Mouse (Mus musculus): ENCODE data around the gene Rpl34. TPM values are rescaled to one million over a fixed set of nuclear protein-coding genes. Genes with fewer than 3 reads are reported as not detected.

Rpl34 gene
- 923 and 949 TPM in 2 replicates for polyA plus RNA-seq (2016; fragmentation: Nextera tagmentation; extraction: Ambion mirVana)

DNA sequence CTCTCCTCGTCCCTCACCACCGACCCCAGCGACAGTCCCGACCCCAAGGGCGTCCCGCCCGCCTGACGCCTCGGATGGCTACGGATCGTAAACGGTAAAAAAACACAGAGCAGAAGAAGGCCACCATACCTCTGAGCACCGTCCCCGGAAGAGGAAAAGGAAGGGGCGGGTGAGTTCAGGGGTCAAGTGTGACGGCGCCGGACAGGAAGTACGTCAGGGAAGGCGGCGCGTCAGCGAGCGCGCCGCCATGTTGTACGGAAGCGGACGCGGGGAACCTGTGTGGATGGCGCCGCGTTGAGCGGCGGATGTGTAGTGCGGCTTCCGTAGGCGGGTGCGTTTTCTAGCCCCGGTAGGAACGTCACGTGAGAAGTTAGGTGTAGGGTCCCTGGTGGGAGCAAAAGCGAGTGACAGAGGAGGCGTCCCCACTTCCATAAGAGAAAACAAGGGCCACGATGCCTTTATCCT is at the start of gene Rpl34:
Gene Rpl34, minus strand, starts transcription at position 210 of the 465 bp plus-strand sequence.
- H3K4me3 ChIP-seq, result peak within 1 kb of the TSS; percentile 99
- no peaks in the 10 kb centered on the region for H3K27me3 ChIP-seq (ENCODE audit: poor library complexity, severe bottlenecking)
- WGBS, result under 1% methylated on average over 45 of the region's 45 CpGs
- DNase-seq (ENCODE audit: extremely low spot score, low spot score), result peak; percentile 95
- H3K4me1 ChIP-seq, result peaks cover 32% of the 10 kb centered on the region
- peaks cover 41% of the 10 kb centered on the region for H3K36me3 ChIP-seq (replicated peaks)
- no peaks in the 10 kb centered on the region for H3K9me3 ChIP-seq
- peak within 1 kb of the TSS; percentile 96 for H3K27ac ChIP-seq

GRCm38 (mm10) chr3:130768172-130768571 is 38.0 kb upstream of the Rpl34 start:
- Histone ChIP-seq H3K36me3 (replicated peaks) (no peaks in the 10 kb centered on the region), H3K4me1 (peaks cover 11% of the 10 kb centered on the region; the same call in 1 of the 2 replicates), H3K27ac (no peak overlapping the region), H3K27me3 (ENCODE audit: poor library complexity, severe bottlenecking) (no peaks in the 10 kb centered on the region), H3K4me3 (no peak overlapping the region), H3K9me3 (no peaks in the 10 kb centered on the region)
- no peak for DNase-seq (ENCODE audit: extremely low spot score, low spot score)
- 79% methylated on average over 3 of the region's 3 CpGs for WGBS

- Histone ChIP-seq H3K27ac (no peak overlapping the region), H3K36me3 (replicated peaks) (no peaks in the 10 kb centered on the region), H3K4me1 (peaks cover 9% of the 10 kb centered on the region), H3K4me3 (no peak overlapping the region), H3K27me3 (ENCODE audit: poor library complexity, severe bottlenecking) (no peaks in the 10 kb centered on the region; the same call in 1 of the 2 replicates), H3K9me3 (no peaks in the 10 kb centered on the region)
- 85% methylated on average over 5 of the region's 5 CpGs for WGBS
- DNase-seq (ENCODE audit: extremely low spot score, low spot score), result no peak
These were observed 33.9 kb upstream of the Rpl34 start for GRCm38 (mm10) chr3:130764091-130764490.

- peaks cover 29% of the 10 kb centered on the region for H3K4me1 ChIP-seq
- DNase-seq (ENCODE audit: extremely low spot score, low spot score), result no peak
- no peak overlapping the region for H3K27ac ChIP-seq
- WGBS, result 67% methylated on average over 24 of the region's 24 CpGs
- no peak overlapping the region for H3K4me3 ChIP-seq
- no peaks in the 10 kb centered on the region for H3K36me3 ChIP-seq (replicated peaks)
- no peaks in the 10 kb centered on the region; the same call in 1 of the 2 replicates for H3K27me3 ChIP-seq (ENCODE audit: poor library complexity, severe bottlenecking)
- no peaks in the 10 kb centered on the region for H3K9me3 ChIP-seq
These were observed 30.7 kb upstream of the Rpl34 start for GRCm38 (mm10) chr3:130760711-130761435.

DNA sequence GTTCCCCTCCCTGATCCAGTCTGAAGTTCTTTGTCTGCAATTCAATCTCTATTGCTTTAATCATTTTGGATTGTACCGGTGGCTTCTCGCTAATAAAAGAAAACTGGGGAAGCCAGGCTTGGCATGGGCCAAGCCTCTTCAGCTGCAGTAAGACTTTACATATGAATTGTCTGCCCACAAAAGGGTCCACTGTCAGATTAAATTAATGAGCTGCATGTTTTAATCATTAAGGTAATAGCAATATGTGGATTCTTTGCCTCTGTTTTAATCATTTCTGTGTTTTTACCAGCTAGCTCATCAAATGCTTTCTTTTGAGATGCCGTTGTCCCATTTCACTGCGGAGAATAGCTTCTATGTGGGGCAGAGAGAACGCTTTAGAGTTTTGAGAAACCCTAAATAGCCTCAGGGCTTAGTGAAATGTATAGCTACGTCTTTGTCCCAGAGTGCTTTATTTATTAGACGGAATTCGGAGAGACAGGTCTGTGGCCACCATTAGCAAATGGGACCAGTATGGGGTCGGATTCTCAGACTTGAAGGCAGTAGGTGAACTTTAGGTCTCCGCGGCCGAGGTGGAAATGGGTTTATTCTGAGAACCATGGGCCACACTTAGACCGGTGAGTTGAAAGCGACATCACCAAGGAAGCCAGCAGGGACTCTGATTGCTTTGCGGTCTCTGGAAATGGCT is 28.1 kb upstream of the Rpl34 start:
- Histone ChIP-seq H3K4me3 (peak overlapping the region; percentile 12; the same call in 1 of the 2 replicates), H3K4me1 (peaks cover 29% of the 10 kb centered on the region), H3K9me3 (peaks cover 3% of the 10 kb centered on the region), H3K27me3 (ENCODE audit: poor library complexity, severe bottlenecking) (no peaks in the 10 kb centered on the region; the same call in 1 of the 2 replicates), H3K36me3 (replicated peaks) (no peaks in the 10 kb centered on the region), H3K27ac (peak overlapping the region; percentile 82)
- no peak for DNase-seq (ENCODE audit: extremely low spot score, low spot score)
- WGBS, result 46% methylated on average over 15 of the region's 15 CpGs

GRCm38 (mm10) chr3:130757117-130757852 is 27.1 kb upstream of the Rpl34 start:
- Histone ChIP-seq H3K27ac (peak overlapping the region; percentile 82), H3K9me3 (peaks cover 3% of the 10 kb centered on the region), H3K27me3 (ENCODE audit: poor library complexity, severe bottlenecking) (no peaks in the 10 kb centered on the region; the same call in 1 of the 2 replicates), H3K4me1 (peaks cover 29% of the 10 kb centered on the region), H3K4me3 (no peak overlapping the region; the same call in 1 of the 2 replicates), H3K36me3 (replicated peaks) (no peaks in the 10 kb centered on the region)
- no peak for DNase-seq (ENCODE audit: extremely low spot score, low spot score)
- WGBS, result 88% methylated on average over 8 of the region's 8 CpGs

- 91% methylated on average over 3 of the region's 3 CpGs for WGBS
- Histone ChIP-seq H3K9me3 (peaks cover 9% of the 10 kb centered on the region), H3K4me1 (peaks cover 28% of the 10 kb centered on the region), H3K4me3 (no peak overlapping the region), H3K27me3 (ENCODE audit: poor library complexity, severe bottlenecking) (no peaks in the 10 kb centered on the region), H3K36me3 (replicated peaks) (no peaks in the 10 kb centered on the region), H3K27ac (no peak overlapping the region)
- DNase-seq (ENCODE audit: extremely low spot score, low spot score), result no peak
These were observed 19.0 kb upstream of the Rpl34 start for GRCm38 (mm10) chr3:130749206-130749605.

DNA sequence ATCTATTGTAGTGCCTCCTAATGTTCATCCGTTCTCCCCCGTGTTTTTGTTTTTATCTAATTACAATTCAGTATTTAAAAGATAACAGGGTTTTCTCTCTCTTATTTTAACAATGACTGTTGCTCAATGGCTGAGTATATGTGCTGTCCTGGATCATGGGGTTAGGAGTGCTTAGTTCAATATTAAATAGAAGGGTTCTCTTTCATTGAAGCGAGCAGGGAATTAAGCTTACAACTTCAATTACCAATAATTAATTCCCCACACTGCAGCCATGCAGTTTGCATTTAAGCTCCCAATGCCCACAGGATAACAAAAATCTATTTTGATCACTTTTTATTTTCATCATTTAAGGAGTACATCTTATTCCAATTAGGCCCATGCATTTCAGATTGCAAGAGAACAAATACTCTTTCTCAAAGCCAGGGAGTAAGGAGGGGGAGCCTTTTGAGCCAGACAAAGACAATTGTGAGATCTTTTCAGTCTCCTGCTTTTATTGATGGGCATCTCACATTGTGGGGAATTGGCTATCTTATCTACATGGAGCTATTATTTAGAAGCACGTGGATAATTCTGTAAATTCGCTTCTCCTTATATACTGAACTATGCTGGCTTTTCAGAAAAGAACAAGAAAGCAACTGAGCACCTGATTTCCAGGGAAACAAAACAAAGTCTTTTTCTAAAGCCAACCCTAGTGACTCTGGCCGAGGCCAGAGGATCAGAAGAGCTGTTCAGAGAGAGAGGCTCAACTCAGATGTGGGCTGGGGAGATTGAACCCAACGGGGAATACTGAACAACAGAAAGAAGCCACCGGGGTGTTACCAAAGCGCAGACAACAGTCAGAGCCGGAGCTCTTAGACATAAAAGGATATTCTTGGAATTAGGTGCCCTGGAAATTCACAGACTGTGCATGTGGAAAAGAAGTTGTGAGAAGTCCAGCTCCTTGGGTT is 16.7 kb upstream of the Rpl34 start:
- Histone ChIP-seq H3K9me3 (peaks cover 9% of the 10 kb centered on the region), H3K27ac (peak overlapping the region; percentile 74), H3K4me1 (peaks cover 28% of the 10 kb centered on the region), H3K36me3 (replicated peaks) (no peaks in the 10 kb centered on the region), H3K4me3 (no peak overlapping the region), H3K27me3 (ENCODE audit: poor library complexity, severe bottlenecking) (no peaks in the 10 kb centered on the region)
- DNase-seq (ENCODE audit: extremely low spot score, low spot score), result no peak
- WGBS, result 33% methylated on average over 10 of the region's 10 CpGs

DNA sequence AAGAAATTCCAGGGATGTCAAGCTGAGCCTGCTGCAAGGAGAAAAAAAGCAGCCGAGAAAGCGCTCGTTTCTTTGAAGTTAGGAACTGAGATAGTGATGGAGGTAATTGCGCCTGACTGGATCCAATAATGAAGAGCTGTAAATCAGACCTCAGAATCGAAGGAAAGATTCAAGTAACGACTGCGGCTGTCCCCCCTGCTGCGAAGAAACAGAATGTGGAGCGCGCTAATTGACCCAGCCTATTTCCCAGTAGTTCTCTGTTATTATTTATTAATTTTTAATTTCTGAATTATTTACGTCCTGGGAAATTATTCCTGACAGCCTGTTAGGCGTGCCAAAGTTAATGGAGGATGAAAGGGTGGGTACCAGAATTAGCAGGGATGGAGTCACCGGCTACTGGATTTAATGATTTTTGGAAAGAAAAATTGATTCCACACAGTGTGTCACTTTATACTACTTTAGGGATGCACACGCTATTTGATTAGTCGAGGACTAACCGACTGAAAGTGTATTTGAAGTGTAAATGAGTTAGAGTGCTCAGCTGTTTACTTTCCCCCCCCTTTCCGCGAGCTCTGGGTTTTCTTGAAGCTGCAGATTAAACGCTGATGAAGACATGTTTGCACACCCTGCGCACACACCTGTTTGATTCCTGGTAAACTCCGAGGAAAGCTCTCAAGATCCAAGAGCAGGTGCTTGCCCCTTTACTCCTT is 7.6 kb upstream of the Rpl34 start:
- DNase-seq (ENCODE audit: extremely low spot score, low spot score), result no peak
- peaks cover 32% of the 10 kb centered on the region for H3K4me1 ChIP-seq
- no peak overlapping the region for H3K4me3 ChIP-seq
- H3K27ac ChIP-seq, result peak overlapping the region; percentile 76
- H3K36me3 ChIP-seq (replicated peaks), result no peaks in the 10 kb centered on the region
- WGBS, result 49% methylated on average over 21 of the region's 21 CpGs
- no peaks in the 10 kb centered on the region for H3K27me3 ChIP-seq (ENCODE audit: poor library complexity, severe bottlenecking)
- no peaks in the 10 kb centered on the region for H3K9me3 ChIP-seq

GRCm38 (mm10) chr3:130736758-130737157 is 6.6 kb upstream of the Rpl34 start:
- no peak for DNase-seq (ENCODE audit: extremely low spot score, low spot score)
- H3K36me3 ChIP-seq (replicated peaks), result no peaks in the 10 kb centered on the region
- no peak overlapping the region for H3K4me3 ChIP-seq
- H3K27me3 ChIP-seq (ENCODE audit: poor library complexity, severe bottlenecking), result no peaks in the 10 kb centered on the region
- H3K4me1 ChIP-seq, result peaks cover 32% of the 10 kb centered on the region
- H3K9me3 ChIP-seq, result no peaks in the 10 kb centered on the region
- WGBS, result 53% methylated on average over 4 of the region's 4 CpGs
- H3K27ac ChIP-seq, result peak overlapping the region; percentile 63

GRCm38 (mm10) chr3:130729472-130730188 is 568 bp downstream of the Rpl34 start:
- Histone ChIP-seq H3K27ac (peak overlapping the region; percentile 96), H3K27me3 (ENCODE audit: poor library complexity, severe bottlenecking) (no peaks in the 10 kb centered on the region), H3K4me1 (peaks cover 28% of the 10 kb centered on the region), H3K4me3 (peak overlapping the region; percentile 99), H3K36me3 (replicated peaks) (peaks cover 47% of the 10 kb centered on the region), H3K9me3 (no peaks in the 10 kb centered on the region)
- peak; percentile 44 for DNase-seq (ENCODE audit: extremely low spot score, low spot score)
- WGBS, result under 1% methylated on average over 58 of the region's 58 CpGs
